Mouse (Mus musculus): Measurements from ENCODE around the gene Chn2. TPM values are rescaled to one million over a fixed set of nuclear protein-coding genes. Genes with fewer than 3 reads are reported as not detected.
A peak's percentile ranks its signal among the peaks of the same experiment; 100 is the strongest.

The Chn2 gene
- total RNA-seq, 2 experiments from 2014 or later = 55.3 to 56.6 TPM

DNA sequence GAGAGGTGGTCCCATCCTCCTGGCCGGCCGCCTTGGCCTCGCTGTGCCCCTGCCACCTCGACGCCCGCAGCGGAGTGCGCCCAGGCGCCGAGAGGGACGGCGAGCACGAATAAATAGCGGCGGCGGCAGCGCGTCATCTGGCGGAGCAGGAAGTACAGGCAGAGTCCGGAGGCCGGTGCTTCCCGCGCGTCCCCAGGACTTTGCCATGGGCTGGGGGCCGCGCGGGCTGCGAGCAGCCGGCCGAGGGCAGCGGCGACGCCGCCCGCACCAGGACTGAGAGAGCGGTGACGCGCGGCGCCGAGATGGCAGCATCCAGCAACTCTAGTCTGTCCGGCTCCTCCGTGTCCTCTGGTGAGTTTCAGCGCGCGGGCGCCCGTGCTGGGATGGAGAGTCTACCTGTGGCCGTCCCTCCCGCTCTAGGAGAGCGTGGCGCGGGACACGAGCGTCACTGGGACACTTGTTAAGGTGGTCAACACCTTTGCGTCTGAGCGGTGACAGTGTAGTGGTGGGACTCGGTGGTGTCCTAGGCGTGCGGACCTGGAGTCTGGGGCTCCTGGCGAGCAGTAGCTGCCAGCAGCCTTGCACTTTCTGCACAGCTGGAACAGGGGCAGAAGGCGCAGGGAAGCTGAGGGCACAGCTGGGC lies 572 bp downstream of the Chn2 start:
- DNase-seq (ENCODE audit: extremely low spot score in 1 of 2, low spot score in 2 of 2) = peak; percentile 38 to 84
- intact Hi-C loops (cut with DNase I) = no loop called here

DNA sequence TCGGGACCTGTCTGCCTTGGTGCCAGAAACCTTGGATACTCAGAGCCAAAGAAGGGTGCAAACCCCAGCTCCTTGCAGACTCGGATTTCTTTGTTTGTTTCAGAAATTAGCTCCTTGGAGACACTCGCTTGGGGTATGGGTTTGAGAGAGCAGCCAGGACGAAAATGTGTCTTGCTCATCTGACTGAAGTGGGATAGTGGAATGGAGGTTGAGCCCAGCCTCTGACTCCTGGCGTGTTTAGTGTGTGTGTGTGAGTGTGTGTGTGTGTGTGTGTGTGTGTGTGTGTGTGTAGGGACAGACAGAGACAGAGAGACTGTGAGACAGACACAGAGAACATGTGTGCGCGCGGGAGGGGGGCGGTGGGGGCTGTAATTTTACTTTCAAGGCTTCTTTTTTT lies 1.1 kb downstream of the Chn2 start:
- intact Hi-C loops (cut with DNase I) = no loop called here
- no peak for DNase-seq (ENCODE audit: extremely low spot score in 1 of 2, low spot score in 2 of 2)

DNA sequence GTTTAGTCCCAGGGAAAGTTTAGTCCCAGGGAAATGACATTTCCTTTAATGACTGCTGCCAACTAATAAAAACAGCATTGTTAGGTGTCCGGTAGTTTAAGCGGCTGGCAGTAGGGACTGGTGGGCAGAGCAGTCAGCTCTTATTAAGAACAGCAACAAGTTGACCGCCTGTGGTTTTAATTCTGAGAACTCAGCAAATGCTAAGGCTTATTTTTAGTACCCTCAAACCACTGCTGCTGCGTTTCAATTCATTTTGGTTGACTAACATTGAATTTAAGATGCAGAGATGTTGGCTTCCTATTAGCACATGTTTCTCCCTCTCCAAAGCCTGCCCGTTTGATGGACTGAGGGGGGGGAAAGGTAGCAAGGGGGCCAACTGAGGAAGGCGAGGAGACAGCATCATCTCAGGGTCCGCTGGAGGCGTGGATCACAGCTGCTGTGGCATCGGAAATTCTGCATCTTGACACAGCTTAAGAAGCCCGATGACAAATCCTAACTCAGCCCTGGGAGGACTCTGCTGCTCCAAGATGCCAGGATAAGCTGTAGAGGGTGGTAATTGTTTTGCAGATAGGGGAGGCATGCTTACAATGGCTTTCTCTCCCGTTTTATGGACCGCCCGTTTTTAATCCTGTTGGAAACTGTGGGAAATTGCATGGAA lies 2.2 kb downstream of the Chn2 start:
- DNase-seq (ENCODE audit: extremely low spot score in 1 of 2, low spot score in 2 of 2) = no peak
- intact Hi-C loops (cut with DNase I) = no loop called here

DNA sequence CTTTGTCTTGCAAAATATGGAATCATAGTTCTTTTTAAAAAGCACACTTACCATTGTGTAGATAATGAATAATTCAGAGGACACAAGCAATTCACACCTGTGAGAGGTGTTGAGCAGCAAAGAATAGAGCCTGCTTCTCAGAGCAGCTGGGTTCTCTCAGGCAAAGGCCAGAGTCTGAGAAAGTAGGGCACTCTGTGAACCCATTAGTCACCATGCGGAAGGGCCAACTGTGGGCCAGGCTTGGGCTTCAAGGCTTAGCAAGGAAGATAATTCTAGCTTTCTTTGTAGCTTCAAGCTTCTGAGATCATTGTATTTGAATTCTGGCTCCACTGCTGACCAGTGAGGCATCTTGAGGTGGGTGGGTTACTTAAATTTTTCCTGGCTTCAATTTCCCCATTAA lies 2.8 kb downstream of the Chn2 start:
- intact Hi-C loops (cut with DNase I) = no loop called here
- no peak for DNase-seq (ENCODE audit: extremely low spot score in 1 of 2, low spot score in 2 of 2)

DNA sequence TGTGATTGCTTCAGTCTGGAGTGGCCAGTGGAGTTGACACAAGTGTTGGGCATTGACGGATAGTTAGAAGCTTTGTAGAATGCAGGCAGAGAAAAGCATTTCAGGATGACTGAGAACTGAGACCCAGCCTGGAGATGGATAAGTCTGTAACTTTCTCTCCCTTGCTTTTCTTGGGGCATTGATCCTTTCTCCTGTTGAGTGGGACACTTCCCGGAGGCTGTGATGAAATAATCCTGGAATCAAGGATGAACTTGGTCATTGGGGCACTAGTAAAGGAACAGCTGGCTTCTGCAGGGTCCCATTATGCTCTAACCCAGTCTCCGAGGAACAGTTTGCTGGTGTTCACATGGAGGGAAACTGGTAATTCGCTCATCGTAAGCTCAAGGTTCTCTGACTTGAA lies 4.2 kb downstream of the Chn2 start:
- intact Hi-C loops (cut with DNase I) = no loop called here
- DNase-seq (ENCODE audit: extremely low spot score in 1 of 2, low spot score in 2 of 2) = no peak

DNA sequence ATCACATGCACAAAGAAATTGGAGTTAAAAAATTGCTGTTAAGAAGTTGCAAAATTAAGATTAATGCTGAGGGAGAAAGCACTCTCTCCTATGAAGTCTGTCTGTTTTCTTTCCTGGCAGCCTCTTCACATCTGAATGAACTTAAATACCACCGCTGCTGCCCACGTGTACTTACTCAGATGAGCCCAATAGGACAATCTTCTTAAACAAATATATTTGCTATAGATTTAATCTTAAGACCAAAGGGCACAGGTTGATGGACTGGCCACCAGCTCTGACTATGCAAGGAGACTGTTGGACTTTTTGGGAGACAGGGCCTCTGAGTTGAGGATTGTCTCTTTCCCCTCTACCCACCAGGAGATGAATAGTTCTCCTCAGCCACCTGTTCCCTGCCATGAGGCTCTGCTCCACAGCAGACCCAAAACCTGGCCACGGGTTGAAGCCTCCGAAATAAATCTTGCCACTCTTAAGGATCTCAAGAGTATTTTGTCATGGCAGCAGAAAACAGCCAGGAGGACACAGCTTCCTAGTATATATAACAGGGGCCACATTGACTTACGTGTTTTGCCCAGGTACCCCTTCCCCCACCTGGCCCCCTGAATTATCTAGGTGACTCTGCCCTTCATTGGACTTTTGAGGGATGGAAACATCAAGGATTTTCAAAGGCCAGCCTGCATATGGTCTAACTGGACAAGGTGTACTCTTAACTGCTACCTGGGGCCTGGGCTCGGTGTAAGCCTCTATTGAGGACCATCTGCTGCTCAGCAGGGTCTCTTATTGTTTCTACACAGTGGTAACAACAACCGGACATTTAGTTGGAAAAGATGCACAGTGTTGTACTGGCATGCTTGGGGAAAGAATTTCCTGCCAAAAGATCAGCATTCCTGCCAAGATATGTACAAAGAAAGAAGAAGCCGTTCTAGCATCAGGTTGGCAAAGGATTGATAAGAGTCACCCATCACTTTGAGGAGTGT lies 6.7 kb downstream of the Chn2 start:
- intact Hi-C loops (cut with DNase I) = no loop called here
- no peak for DNase-seq (ENCODE audit: extremely low spot score in 1 of 2, low spot score in 2 of 2)

DNA sequence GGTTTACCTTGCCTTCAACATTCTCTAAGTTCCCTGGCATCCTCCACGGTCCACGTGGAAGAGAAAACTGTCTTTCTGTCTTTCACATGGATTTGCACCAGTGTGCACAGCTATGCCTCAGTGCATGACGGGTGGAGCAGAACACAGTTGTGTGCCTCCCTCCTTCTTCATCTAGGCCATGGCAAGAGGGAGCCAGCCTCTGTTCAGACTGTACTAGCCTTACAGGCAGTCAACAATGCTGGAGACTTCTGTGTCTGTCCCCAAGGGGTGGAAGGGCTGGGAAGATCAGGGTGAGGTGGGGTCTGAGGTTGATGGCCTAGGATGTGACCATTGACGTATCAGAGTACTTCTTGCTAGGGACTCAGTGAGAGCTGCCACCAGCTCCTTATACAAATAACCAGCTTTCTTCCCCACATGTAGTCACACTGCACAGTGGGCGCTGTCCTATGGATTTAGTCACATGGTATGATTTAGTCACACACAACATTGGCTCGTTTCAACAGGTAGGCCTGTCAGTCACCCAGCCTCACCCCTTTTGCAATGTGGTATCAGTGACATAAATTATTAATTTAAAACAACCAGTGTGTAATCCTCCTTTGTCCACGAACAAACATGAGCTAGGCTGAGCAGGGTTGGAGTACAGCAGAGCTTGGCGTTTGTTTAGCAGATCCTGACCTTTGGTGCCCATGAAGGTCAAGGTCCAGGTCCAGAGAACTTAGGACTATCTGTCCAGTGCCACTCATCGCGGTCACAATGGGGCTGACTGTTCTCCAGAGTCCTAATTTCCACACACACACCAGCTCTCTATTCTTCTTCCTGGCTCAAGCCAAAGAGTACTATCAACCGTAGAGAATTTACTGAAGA lies 7.8 kb downstream of the Chn2 start:
- no peak for DNase-seq (ENCODE audit: extremely low spot score in 1 of 2, low spot score in 2 of 2)
- intact Hi-C loops (cut with DNase I) = no loop called here

DNA sequence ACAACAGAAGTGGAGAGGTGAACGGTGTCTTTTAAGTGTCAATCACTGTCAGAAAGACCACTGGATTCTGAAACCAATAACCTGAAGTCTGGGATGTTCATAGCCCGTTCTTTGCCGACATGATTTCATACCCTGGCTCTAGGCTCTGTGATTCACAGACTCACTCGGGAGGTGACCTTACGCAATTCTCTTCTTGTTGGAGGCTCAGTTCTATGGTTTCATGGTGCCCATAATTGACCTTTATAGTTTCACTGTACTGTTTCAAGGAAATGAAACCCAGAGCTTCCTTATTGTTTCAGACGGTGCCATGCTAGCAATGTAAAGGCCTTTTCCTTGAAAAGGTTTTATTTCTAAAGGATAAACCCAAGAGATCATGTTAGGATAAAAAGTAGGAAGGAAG lies 9.4 kb downstream of the Chn2 start:
- DNase-seq (ENCODE audit: extremely low spot score in 1 of 2, low spot score in 2 of 2) = no peak
- intact Hi-C loops (cut with DNase I) = no loop called here

DNA sequence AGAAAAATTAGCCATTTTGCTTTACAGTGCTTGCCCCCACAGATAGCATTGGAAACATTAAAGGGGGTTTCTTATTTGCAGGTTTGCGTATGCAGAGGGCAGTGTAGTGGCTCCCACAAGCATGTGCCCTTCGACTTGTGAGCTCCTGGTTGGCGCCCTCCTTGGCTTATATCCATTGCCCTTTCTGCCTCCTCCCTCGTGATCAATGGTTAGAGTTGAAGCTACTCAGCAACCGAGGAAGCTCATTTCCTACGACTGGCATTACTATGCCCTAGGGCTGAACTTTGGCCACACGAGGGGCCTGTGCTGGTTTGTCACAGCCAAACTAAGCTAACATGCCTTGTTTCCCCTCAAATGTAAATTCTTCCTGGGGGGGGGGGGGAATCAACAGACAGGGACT lies 11.8 kb downstream of the Chn2 start:
- DNase-seq (ENCODE audit: extremely low spot score in 1 of 2, low spot score in 2 of 2) = no peak
- intact Hi-C loops (cut with DNase I) = no loop called here

DNA sequence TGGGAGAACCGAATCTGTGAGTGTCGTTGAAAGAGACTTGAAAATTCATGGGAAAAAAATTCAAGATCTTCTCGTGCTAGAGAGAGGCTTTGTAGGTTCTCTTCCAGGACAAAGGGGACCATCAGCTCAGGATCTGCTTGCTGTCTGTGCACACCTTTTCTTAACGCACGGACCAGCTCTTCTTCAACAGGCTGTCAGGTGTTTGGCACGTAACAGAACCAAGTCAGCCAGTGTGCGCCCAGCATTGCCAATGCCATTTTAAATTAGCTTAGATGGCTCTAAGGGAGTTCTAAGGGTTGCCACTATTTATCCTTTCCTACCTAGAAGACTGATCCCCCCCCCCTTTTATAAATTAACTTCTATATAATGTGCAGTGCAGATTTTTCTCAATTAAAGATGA lies 12.8 kb downstream of the Chn2 start:
- intact Hi-C loops (cut with DNase I) = no loop called here
- no peak for DNase-seq (ENCODE audit: extremely low spot score in 1 of 2, low spot score in 2 of 2)

DNA sequence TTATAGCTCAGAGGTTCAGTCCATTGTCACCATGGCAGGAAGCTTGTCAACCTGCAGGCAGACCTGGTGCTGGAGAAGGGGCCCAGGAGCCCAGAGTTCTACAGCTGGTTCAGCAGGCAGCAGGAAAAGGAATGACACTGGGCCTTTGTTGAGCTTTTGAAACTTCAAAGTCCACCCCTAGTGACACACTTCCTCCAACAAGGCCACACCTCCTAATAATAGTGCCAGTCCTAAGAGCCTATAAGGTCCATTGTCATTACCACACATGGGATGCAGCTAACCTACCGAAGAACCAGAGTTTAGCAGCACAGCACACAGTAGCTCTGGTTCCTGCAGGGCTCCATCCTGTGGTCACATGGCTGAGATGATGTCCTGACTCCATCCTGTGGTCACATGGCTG lies 13.3 kb downstream of the Chn2 start:
- intact Hi-C loops (cut with DNase I) = no loop called here
- no peak for DNase-seq (ENCODE audit: extremely low spot score in 1 of 2, low spot score in 2 of 2)

DNA sequence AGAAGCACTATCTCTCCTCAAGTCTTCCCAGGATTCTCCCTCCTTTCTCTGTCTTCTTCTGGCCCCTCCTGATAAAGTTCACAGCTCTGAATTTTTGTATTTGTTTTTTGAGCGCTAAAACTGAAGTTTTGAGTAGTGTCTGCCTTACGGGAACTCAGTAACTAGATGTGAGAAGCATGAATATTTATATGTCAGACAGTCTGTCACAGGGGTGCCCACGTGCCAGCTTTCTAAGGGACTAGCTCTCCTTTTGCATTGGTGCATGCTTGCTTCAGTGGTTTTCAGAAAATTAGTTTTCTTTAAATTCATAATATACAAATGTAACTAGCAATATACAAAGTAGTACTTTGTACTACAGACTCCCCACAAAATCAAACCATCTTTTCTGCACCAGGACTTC lies 14.0 kb downstream of the Chn2 start:
- intact Hi-C loops (cut with DNase I) = no loop called here
- no peak for DNase-seq (ENCODE audit: extremely low spot score in 1 of 2, low spot score in 2 of 2)

DNA sequence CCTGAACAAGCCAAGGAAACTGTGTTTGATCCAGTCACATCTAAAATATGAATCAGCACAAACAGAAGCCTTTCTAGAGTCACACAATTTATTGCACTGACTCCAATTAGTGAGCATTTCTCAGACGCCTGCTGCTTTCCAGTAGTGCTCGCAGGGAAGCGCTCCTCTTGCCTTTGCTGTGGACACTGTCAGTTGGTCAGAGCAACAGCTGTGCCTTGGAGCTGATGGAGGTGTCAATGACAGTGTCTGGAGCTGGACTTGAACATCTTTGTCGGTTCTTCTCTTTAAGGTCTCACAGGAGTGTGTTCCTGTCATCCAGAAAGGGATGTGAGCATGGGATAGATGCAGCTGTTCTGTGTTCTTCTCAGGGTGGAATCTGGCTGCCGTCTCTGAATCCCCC lies 16.0 kb downstream of the Chn2 start:
- intact Hi-C loops (cut with DNase I) = no loop called here
- DNase-seq (ENCODE audit: extremely low spot score in 1 of 2, low spot score in 2 of 2) = no peak

DNA sequence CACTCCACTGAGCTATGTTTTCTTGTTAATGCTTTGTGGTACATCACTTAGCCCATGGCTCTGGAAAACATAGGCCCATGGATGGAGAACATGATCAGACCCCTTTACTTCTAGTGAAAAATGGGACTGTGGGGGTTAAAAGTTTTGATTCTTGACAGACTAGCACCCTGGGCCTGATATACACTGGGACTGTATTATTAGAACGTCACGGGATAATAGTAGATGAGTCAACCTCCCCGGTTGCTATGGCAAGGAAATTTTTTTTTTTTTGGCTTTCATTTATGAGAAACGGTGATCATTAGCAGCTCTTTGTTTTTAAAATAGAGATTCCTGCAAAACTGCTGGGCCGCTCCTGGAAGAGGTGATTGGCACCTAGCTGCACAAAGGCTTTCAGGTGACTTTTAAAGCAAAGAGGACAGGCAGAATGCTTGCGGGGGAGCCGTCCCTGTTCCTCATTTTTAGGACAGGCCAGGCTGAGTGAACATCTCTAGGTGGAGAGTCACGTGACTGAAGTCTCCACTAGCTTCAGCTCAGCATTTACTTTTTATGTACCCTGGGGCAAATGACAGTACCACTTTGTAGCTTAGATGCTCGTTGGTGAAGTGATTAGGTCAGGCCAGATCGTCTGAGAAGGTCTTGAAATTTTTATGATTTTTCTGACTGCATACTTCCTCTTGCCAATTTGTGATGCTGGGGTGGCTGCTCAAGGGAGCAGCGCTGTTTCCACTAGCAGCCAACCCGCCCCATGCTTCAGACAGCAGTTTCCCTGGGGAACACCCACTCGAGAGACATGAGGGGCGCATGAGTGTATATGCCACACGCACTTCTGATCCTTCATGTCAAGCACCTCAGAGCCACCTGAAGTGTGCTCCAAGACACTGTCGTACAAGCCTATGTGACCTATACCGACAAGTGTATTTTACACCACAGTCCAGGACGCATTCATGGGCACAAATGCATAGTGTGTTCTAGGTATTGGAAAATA lies 17.5 kb downstream of the Chn2 start:
- intact Hi-C loops (cut with DNase I) = no loop called here
- DNase-seq (ENCODE audit: extremely low spot score in 1 of 2, low spot score in 2 of 2) = no peak

DNA sequence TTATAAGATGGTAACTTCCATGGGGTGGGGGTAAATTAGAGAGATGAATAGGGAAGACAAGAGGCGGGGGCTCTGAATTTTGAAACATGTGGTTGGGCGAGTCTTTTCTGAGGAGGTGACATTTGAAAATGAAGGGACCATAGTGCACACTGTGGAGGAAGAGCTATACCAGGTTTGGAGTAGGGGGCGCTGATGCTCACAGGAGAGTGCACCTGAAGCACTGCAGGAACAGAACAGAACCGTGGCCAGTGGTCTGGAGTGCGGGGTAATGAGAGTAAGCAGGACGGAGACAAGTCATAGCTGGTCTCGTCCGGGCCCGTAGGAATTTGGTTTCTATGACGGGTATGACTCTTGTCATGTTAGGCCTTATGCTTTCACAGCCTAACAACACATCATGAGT lies 18.3 kb downstream of the Chn2 start:
- no peak for DNase-seq (ENCODE audit: extremely low spot score in 1 of 2, low spot score in 2 of 2)
- intact Hi-C loops (cut with DNase I) = no loop called here

DNA sequence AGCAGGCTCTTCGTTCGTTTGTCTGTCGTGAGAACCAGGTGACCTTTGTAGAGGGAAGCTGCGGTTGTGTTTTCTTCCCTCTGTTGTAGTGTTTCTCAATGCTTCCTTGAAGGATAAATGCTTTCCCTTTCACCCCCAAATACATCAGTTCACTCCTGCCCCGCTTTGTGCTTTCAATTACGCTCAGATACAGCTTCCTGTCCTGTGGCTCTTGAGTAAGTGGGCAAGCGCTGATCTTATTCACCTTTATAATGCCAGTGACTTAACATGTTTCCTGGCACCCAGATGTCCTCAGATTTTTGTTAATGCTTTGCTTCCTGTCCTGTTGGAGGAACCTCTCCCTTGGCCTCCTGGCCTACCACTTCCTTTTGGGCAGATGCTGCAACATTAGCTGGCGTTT lies 19.5 kb downstream of the Chn2 start:
- no peak for DNase-seq (ENCODE audit: extremely low spot score in 1 of 2, low spot score in 2 of 2)
- intact Hi-C loops (cut with DNase I) = no loop called here

DNA sequence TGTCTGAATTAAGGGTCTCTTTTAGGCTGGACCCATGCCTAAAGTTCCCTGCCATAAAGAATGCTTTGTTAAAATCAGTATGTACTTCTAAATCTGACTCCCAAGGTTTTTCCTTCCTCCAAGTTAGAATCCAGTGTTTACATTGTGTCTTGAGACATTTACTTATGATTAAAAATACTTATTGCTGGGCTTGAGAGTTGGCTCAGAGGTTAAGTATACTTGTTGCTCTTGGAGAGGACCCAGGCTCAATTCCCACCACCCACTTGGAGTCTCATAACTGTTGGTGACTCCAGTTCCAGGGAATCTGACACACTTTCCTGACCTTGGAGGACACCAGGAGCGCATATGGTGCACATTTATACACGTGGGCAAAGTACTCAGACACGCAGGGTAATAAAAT lies 20.9 kb downstream of the Chn2 start:
- intact Hi-C loops (cut with DNase I) = no loop called here

DNA sequence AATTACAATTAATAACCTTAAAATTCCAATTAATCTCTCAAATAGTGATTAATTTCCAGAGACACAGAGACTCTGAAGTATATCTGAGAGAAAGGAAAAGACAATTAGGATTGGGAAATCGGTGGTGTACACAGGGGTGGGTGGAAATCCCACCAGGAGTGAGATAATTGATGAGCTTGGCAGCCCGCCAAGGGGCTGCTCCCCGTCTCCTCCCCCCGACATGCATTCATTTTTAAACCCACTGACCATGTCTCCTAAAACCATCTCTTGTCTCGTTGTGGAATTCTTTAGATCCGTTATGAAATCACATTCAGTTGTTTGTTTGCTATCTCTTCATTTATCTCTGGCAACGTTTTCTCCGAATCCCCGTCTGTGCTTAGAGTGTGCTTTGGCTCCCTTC lies 22.0 kb downstream of the Chn2 start:
- no peak for DNase-seq (ENCODE audit: extremely low spot score in 1 of 2, low spot score in 2 of 2)
- intact Hi-C loops (cut with DNase I) = no loop called here

More for the DNA sequence above, 20.9 kb downstream of the Chn2 start:
- no peak for DNase-seq (ENCODE audit: extremely low spot score in 1 of 2, low spot score in 2 of 2)

Data from left cerebral cortex, postnatal 10 days (tissue).